Mouse (Mus musculus): Measurements from ENCODE around the gene P3h1. TPM values are rescaled to one million over a fixed set of nuclear protein-coding genes. Genes with fewer than 3 reads are reported as not detected.

P3h1 gene
- total RNA-seq, 2 experiments from 2014 or later = 10.9 to 12.4 TPM

GRCm38 (mm10) chr4:119234348-119234747, 1.6 kb downstream of the P3h1 start:
- no peak for DNase-seq
- intact Hi-C loops (cut with DNase I) = no loop called here

- intact Hi-C loops (cut with DNase I) = no loop called here
- DNase-seq = no peak
These were observed 5.9 kb downstream of the P3h1 start for GRCm38 (mm10) chr4:119238661-119239060.

- DNase-seq = no peak
- intact Hi-C loops (cut with DNase I) = no loop called here
These were observed 6.5 kb downstream of the P3h1 start for GRCm38 (mm10) chr4:119239181-119239682.

GRCm38 (mm10) chr4:119241664-119242063, 8.9 kb downstream of the P3h1 start:
- intact Hi-C loops (cut with DNase I) = no loop called here
- peak; percentile 51 for DNase-seq

GRCm38 (mm10) chr4:119242571-119242970, 9.9 kb downstream of the P3h1 start:
- intact Hi-C loops (cut with DNase I) = no loop called here
- no peak for DNase-seq

- DNase-seq = no peak
- intact Hi-C loops (cut with DNase I) = no loop called here
These were observed 11.9 kb downstream of the P3h1 start for GRCm38 (mm10) chr4:119244468-119245240.

- intact Hi-C loops (cut with DNase I) = no loop called here
- DNase-seq = peak; percentile 63
These were observed 12.8 kb downstream of the P3h1 start for GRCm38 (mm10) chr4:119245556-119245955.

GRCm38 (mm10) chr4:119245961-119246360, 13.2 kb downstream of the P3h1 start:
- intact Hi-C loops (cut with DNase I) = no loop called here
- no peak for DNase-seq

- no peak for DNase-seq
- intact Hi-C loops (cut with DNase I) = no loop called here
These were observed 14.0 kb downstream of the P3h1 start for GRCm38 (mm10) chr4:119246688-119247225.

- intact Hi-C loops (cut with DNase I) = no loop called here
- DNase-seq = peak; percentile 64
These were observed 14.9 kb downstream of the P3h1 start for GRCm38 (mm10) chr4:119247462-119248235.

GRCm38 (mm10) chr4:119248407-119248965, 15.8 kb downstream of the P3h1 start:
- peak; percentile 43 for DNase-seq
- intact Hi-C loops (cut with DNase I) = no loop called here

GRCm38 (mm10) chr4:119252025-119252808, 19.5 kb downstream of the P3h1 start:
- intact Hi-C loops (cut with DNase I) = no loop called here
- DNase-seq = no peak

GRCm38 (mm10) chr4:119254012-119254618, 21.4 kb downstream of the P3h1 start:
- DNase-seq = peak; percentile 66
- intact Hi-C loops (cut with DNase I) = no loop called here

- intact Hi-C loops (cut with DNase I) = no loop called here
- peak; percentile 32 for DNase-seq
These were observed 22.6 kb downstream of the P3h1 start, which contains the start of gene Cldn19 for GRCm38 (mm10) chr4:119255351-119255750. Gene Cldn19, plus strand, starts transcription at chr4:119255414.

GRCm38 (mm10) chr4:119257083-119257482, 24.4 kb downstream of the P3h1 start:
- no peak for DNase-seq
- intact Hi-C loops (cut with DNase I) = no loop called here

- DNase-seq = no peak
- intact Hi-C loops (cut with DNase I) = no loop called here
These were observed 26.9 kb downstream of the P3h1 start for GRCm38 (mm10) chr4:119259344-119260254.

- no peak for DNase-seq
- intact Hi-C loops (cut with DNase I) = no loop called here
These were observed 28.5 kb downstream of the P3h1 start for GRCm38 (mm10) chr4:119261087-119261713.

- no peak for DNase-seq
These were observed 29.8 kb downstream of the P3h1 start for GRCm38 (mm10) chr4:119262483-119262882.

More at GRCm38 (mm10) chr4:119262483-119262882, 29.8 kb downstream of the P3h1 start:
- intact Hi-C loops (cut with DNase I) = no loop called here

Data from left cerebral cortex, postnatal 4 days (tissue).